18 mouse cellular contexts compared by ENCODE assay signal in the genomic region with DNA sequence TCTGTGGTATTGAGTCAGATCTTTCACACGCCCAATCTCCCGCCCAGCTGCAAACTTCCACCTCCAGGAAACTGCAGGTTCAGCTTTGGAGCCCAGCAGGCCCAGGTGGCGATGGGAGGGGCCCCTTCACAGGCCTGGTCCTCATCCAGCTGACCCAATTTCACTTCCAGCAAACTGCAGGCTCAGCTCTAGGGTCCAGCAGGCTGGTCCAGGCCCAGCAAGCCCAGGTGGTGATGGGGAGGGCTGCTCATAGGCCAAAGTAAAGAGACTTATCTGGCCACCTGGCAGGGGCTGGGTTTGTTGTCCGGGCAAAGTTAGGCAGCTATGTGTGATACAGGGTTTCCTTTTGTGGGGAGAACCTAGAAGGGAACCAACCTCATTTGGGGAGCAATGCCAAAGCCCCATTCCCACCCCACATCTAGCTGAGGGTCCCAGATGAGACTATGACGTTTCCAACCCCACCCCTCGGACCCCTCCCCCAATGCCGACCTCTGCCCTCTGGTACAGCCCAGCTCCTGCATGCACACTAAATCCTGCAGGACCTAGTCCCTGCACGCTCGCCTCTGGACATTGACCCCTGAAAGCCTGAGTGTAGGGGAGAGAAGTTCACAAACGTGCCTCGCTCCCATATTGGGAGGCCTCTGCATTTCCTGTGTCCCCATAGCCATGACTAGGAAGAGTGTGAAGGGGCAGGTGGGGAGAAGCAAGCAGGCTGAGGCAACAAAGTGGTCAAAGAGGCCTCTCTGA. TPM values are rescaled to one million over a fixed set of nuclear protein-coding genes. Genes with fewer than 3 reads are reported as not detected.
A peak's percentile ranks its signal among the peaks of the same experiment; 100 is the strongest.
DNase-seq lines count a peak whose midpoint lies in the region; ATAC-seq and TF ChIP-seq lines count a peak whose summit lies in the region.
"Had no signal": no experiment of that assay in that cellular context is flagged by ENCODE, and none has a peak within 500 bp of the region (broad histone marks: within the 10 kb centered on the region; RNA-seq: fewer than 3 reads in every experiment).

No protein-coding gene starts in this region.

- no peak overlapping the region for H3K4me3 ChIP-seq in kidney, embryonic 14.5 days (ENCODE audit: low read length)
- H3K4me3 ChIP-seq in liver, adult 2 months (ENCODE audit: insufficient read depth, low read depth, low read length), result no peak overlapping the region
- no peak overlapping the region for H3K4me3 ChIP-seq in neural tube, embryonic 15.5 days (replicated peaks)
- H3K4me3 ChIP-seq: erythroblast, embryonic 14.5 days had no signal

- TF ChIP-seq CTCF in liver, adult 2 months (IDR thresholded peaks at IDR 0.05; ENCODE audit: low read depth, low read length), result no peak

- WGBS in kidney, embryonic 14.5 days, result 66% methylated on average over 11 of the region's 11 CpGs
- 20% methylated on average over 11 of the region's 11 CpGs for WGBS in liver, adult 2 months
- 75% methylated on average over 11 of the region's 11 CpGs for WGBS in neural tube, embryonic 15.5 days

- no peak overlapping the region for H3K9ac ChIP-seq in kidney, embryonic 14.5 days (ENCODE audit: low read depth, low read length)
- no peak overlapping the region for H3K9ac ChIP-seq in liver, adult 2 months (ENCODE audit: low read depth, low read length)
- no peak overlapping the region for H3K9ac ChIP-seq in neural tube, embryonic 15.5 days (replicated peaks)

- no peak overlapping the region for H3K27ac ChIP-seq in kidney, embryonic 14.5 days (ENCODE audit: low read depth, low read length)
- peak overlapping the region; percentile 41 for H3K27ac ChIP-seq in liver, adult 2 months (replicated peaks; ENCODE audit: insufficient read depth, low read depth, low read length)
- no peak overlapping the region for H3K27ac ChIP-seq in neural tube, embryonic 15.5 days (replicated peaks)

- no peaks in the 10 kb centered on the region for H3K36me3 ChIP-seq in kidney, embryonic 14.5 days (ENCODE audit: control insufficient read depth, insufficient read depth, low read length)
- no peaks in the 10 kb centered on the region for H3K36me3 ChIP-seq in liver, adult 2 months (ENCODE audit: control insufficient read depth, insufficient read depth, low read length)
- no peaks in the 10 kb centered on the region for H3K36me3 ChIP-seq in neural tube, embryonic 15.5 days

- no peak for ATAC-seq in kidney, embryonic 14.5 days (ENCODE audit: low FRiP score, low TSS enrichment)
- ATAC-seq in neural tube, embryonic 15.5 days (ENCODE audit: low FRiP score), result no peak

- H3K79me2 ChIP-seq in liver, adult 2 months (ENCODE audit: control insufficient read depth, insufficient read depth, low read length), result no peaks in the 10 kb centered on the region

- no peaks in the 10 kb centered on the region for H3K4me1 ChIP-seq in kidney, embryonic 14.5 days (ENCODE audit: control insufficient read depth, insufficient read depth, low read length)
- peaks cover 6% of the 10 kb centered on the region for H3K4me1 ChIP-seq in liver, adult 2 months (ENCODE audit: control insufficient read depth, insufficient read depth, low read length)
- H3K4me1 ChIP-seq in neural tube, embryonic 15.5 days, result no peaks in the 10 kb centered on the region

- peak; percentile 54 for DNase-seq in kidney, adult 18-20 months
- peak; percentile 95 to 97 for DNase-seq in cerebellum, postnatal 14 days
- peak; percentile 92 for DNase-seq in liver, adult 2 months (ENCODE audit: extremely low read depth, low read depth, low spot score)
- peak; percentile 65 for DNase-seq in thymus, postnatal 14 days
- DNase-seq in lung, postnatal 14 days, result no peak
- DNase-seq in adrenal gland, adult 8-10 months, result no peak
- DNase-seq: adrenal gland, postnatal 25 days; B cell, adult 2 months; gastrocnemius, postnatal 36 days; right cerebral cortex, postnatal 25 days had no signal

- no peak for TF ChIP-seq POLR2A in liver, adult 2 months (IDR thresholded peaks at IDR 0.05; ENCODE audit: extremely low read depth, insufficient read depth, low read length)

- no peak overlapping the region for H3K4me2 ChIP-seq in kidney, embryonic 14.5 days (replicated peaks; ENCODE audit: low read depth, low read length)
- no peak overlapping the region for H3K4me2 ChIP-seq in neural tube, embryonic 15.5 days

- no peaks in the 10 kb centered on the region for H3K9me3 ChIP-seq in kidney, embryonic 14.5 days (ENCODE audit: control insufficient read depth, low read length)
- no peaks in the 10 kb centered on the region for H3K9me3 ChIP-seq in neural tube, embryonic 15.5 days (replicated peaks)

- no peaks in the 10 kb centered on the region for H3K27me3 ChIP-seq in kidney, embryonic 14.5 days (ENCODE audit: control insufficient read depth, insufficient read depth, low read length)
- no peaks in the 10 kb centered on the region for H3K27me3 ChIP-seq in liver, adult 2 months (ENCODE audit: control insufficient read depth, insufficient read depth, low read length)
- H3K27me3 ChIP-seq in neural tube, embryonic 15.5 days (replicated peaks), result no peaks in the 10 kb centered on the region

RNA-seq across cellular contexts. Expression of gene Lcn12, which starts 8.6 kb away (rescaled TPM):
- not detected in 2 replicates for polyA plus RNA-seq in kidney, embryonic 14.5 days (2014; fragmentation: Nextera tagmentation; extraction: Ambion mirVana)
- total RNA-seq in liver, adult 2 months (2014; rRNA removed), result 0.40 TPM in 1 of 2 replicates, not detected in the other
- 0.25 and 0.27 TPM in 2 replicates for polyA plus RNA-seq in liver, adult 2 months (2012; rRNA removed)
- not detected in 2 replicates for polyA plus RNA-seq in neural tube, embryonic 15.5 days (2015; fragmentation: Nextera tagmentation; extraction: Ambion mirVana)
- total RNA-seq in adrenal gland, adult 8-10 months (2022), result not detected
- total RNA-seq: adrenal gland, postnatal 25 days; gastrocnemius, postnatal 36 days; left cerebral cortex, postnatal 14 days had no signal
- polyA plus RNA-seq: cortical plate, adult 2 months; erythroblast, embryonic 14.5 days; heart, postnatal 0 days; large intestine, adult 2 months; testis, adult 2 months had no signal

RNA-seq across cellular contexts. Expression of gene Ptgds, which starts 15.2 kb away (rescaled TPM):
- polyA plus RNA-seq in kidney, embryonic 14.5 days (2014; fragmentation: Nextera tagmentation; extraction: Ambion mirVana), result 1.1 and 1.5 TPM in 2 replicates
- 7.7 and 8.9 TPM in 2 replicates for total RNA-seq in liver, adult 2 months (2014; rRNA removed)
- polyA plus RNA-seq in liver, adult 2 months (2012; rRNA removed), result 18.7 and 40.2 TPM in 2 replicates
- 40.1 and 116 TPM in 2 replicates for polyA plus RNA-seq in neural tube, embryonic 15.5 days (2015; fragmentation: Nextera tagmentation; extraction: Ambion mirVana)
- total RNA-seq in adrenal gland, adult 8-10 months (2022), result 10 to 100 TPM in 1 of 4 experiments, 1 to 10 TPM in 3; 3.2 to 10.5 (median 4.4) TPM
- polyA plus RNA-seq: erythroblast, embryonic 14.5 days had no signal

RNA-seq across cellular contexts. Expression of gene Fbxw5, which starts 15.5 kb away (rescaled TPM):
- polyA plus RNA-seq in kidney, embryonic 14.5 days (2014; fragmentation: Nextera tagmentation; extraction: Ambion mirVana), result 58.1 and 87.6 TPM in 2 replicates
- total RNA-seq in liver, adult 2 months (2014; rRNA removed), result 18.6 and 24.0 TPM in 2 replicates
- polyA plus RNA-seq in liver, adult 2 months (2012; rRNA removed), result 18.8 and 19.4 TPM in 2 replicates
- polyA plus RNA-seq in neural tube, embryonic 15.5 days (2015; fragmentation: Nextera tagmentation; extraction: Ambion mirVana), result 128 and 134 TPM in 2 replicates
- total RNA-seq in adrenal gland, adult 8-10 months (2022), result 100 to 1,000 TPM in 3 of 4 experiments, 10 to 100 TPM in 1; 82.5 to 114 (median 107) TPM

RNA-seq across cellular contexts. Expression of gene C8g, which starts 16.4 kb away (rescaled TPM):
- 7.9 and 9.8 TPM in 2 replicates for polyA plus RNA-seq in kidney, embryonic 14.5 days (2014; fragmentation: Nextera tagmentation; extraction: Ambion mirVana)
- 589 and 721 TPM in 2 replicates for total RNA-seq in liver, adult 2 months (2014; rRNA removed)
- polyA plus RNA-seq in liver, adult 2 months (2012; rRNA removed), result 881 and 939 TPM in 2 replicates
- 6.3 and 6.4 TPM in 2 replicates for polyA plus RNA-seq in neural tube, embryonic 15.5 days (2015; fragmentation: Nextera tagmentation; extraction: Ambion mirVana)
- total RNA-seq in adrenal gland, adult 8-10 months (2022), result 1 to 10 TPM in 3 of 4 experiments, under 1 TPM in 1; 0.70 to 2.3 (median 1.6) TPM
- polyA plus RNA-seq: erythroblast, embryonic 14.5 days had no signal

RNA-seq across cellular contexts. Expression of gene Paxx, which starts 24.2 kb away (rescaled TPM):
- 23.5 and 23.9 TPM in 2 replicates for polyA plus RNA-seq in kidney, embryonic 14.5 days (2014; fragmentation: Nextera tagmentation; extraction: Ambion mirVana)
- total RNA-seq in liver, adult 2 months (2014; rRNA removed), result 30.6 and 36.8 TPM in 2 replicates
- 173 and 181 TPM in 2 replicates for polyA plus RNA-seq in liver, adult 2 months (2012; rRNA removed)
- polyA plus RNA-seq in neural tube, embryonic 15.5 days (2015; fragmentation: Nextera tagmentation; extraction: Ambion mirVana), result 100 and 120 TPM in 2 replicates
- total RNA-seq in adrenal gland, adult 8-10 months (2022), result 10 to 100 TPM; 32.4 to 68.2 (median 43.4) TPM

Comparison
In these comparisons a context has a peak if more than half of its experiments do, and no peak if none do; other contexts are left out.
1. DNase-seq: peak in kidney, adult 18-20 months (single experiment), cerebellum, postnatal 14 days (2 of 2), liver, adult 2 months (single experiment) and thymus, postnatal 14 days (single experiment); none in lung, postnatal 14 days (single experiment) and adrenal gland, adult 8-10 months (single experiment).